Mouse (Mus musculus): Measurements from ENCODE around the gene Rapgef5. TPM values are rescaled to one million over a fixed set of nuclear protein-coding genes. Genes with fewer than 3 reads are reported as not detected.

The Rapgef5 gene
- total and polyA plus RNA-seq, 3 experiments: not detected

DNA sequence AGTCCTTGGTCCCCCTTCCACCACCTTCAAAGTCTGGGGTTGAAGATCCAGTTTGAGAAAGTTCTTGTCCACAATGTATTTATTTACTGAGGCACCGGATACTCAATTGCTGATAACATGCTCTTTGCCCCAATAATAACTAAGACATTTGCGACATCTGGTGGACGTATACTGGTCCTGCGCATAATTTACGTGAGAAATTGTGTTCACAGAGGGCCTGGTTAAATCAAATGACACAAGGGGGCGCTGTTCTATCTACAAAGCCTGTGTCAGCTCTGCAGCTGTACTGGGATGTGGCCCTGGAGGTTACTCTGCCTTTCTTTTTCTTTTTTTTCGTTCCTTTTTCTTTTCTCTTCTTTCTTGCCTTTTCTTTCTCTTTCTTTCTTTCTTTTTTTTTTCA is 248.6 kb downstream of the Rapgef5 start:
- Histone ChIP-seq H3K9me3 (replicated peaks; ENCODE audit: insufficient read depth, low read length) (no peaks in the 10 kb centered on the region), H3K27me3 (ENCODE audit: control insufficient read depth in 1 of 2, insufficient read depth in 2 of 2, low read length in 2 of 2) (no peaks in the 10 kb centered on the region), H3K79me2 (ENCODE audit: control insufficient read depth, insufficient read depth, low read length, poor library complexity) (no peaks in the 10 kb centered on the region), H3K27ac (ENCODE audit: control insufficient read depth, low read depth, low read length) (no peak overlapping the region), H3K9ac (ENCODE audit: control insufficient read depth, low read depth, low read length, poor library complexity, severe bottlenecking) (no peak overlapping the region), H3K4me1 (ENCODE audit: control insufficient read depth in 1 of 2, insufficient read depth in 2 of 2, low read length in 2 of 2) (no peaks in the 10 kb centered on the region), H3K4me3 (ENCODE audit: control insufficient read depth in 1 of 2, insufficient read depth in 1 of 2, low read depth in 2 of 2, low read length in 2 of 2) (no peak overlapping the region), H3K36me3 (ENCODE audit: control insufficient read depth in 1 of 2, insufficient read depth in 2 of 2, low read length in 2 of 2) (no peaks in the 10 kb centered on the region)
- peak; percentile 89 for DNase-seq (ENCODE audit: low read depth, low spot score)
- peak; percentile 54; the same call in 1 of the 2 replicates for TF ChIP-seq JUND (IDR thresholded peaks at IDR 0.05; ENCODE audit: low read depth, low read length)
- TF ChIP-seq TCF12 (IDR thresholded peaks at IDR 0.05; ENCODE audit: low read depth, low read length): no peak
- no peak for TF ChIP-seq USF1 (IDR thresholded peaks at IDR 0.05; ENCODE audit: low read depth, low read length)
- TF ChIP-seq MAFK (IDR thresholded peaks at IDR 0.05; ENCODE audit: borderline replicate concordance, low read depth, low read length): no peak
- TF ChIP-seq TBP (IDR thresholded peaks at IDR 0.05; ENCODE audit: low read depth, low read length): 0 out of 2 replicates have a peak, but pooled peaks have one; percentile 33
- no peak for TF ChIP-seq CHD2 (IDR thresholded peaks at IDR 0.05; ENCODE audit: low read length)
- TF ChIP-seq CTCF (IDR thresholded peaks at IDR 0.05 in 2 of 3, conservative IDR thresholded peaks at IDR 0.05 in 1 of 3; ENCODE audit: control insufficient read depth in 1 of 3, insufficient read depth in 1 of 3, low read depth in 2 of 3, low read length in 3 of 3, poor library complexity in 1 of 3, severe bottlenecking in 1 of 3): peak in 2 of 3 experiments; percentile 77 to 86; a peak in 5 of 6 replicates
- TF ChIP-seq MAX (IDR thresholded peaks at IDR 0.05; ENCODE audit: low read length): no peak
- peak; percentile 93 for TF ChIP-seq RAD21 (IDR thresholded peaks at IDR 0.05; ENCODE audit: low read depth, low read length)
- TF ChIP-seq ZNF384 (IDR thresholded peaks at IDR 0.05; ENCODE audit: low read depth, low read length): peak; percentile 18; the same call in 1 of the 2 replicates
- TF ChIP-seq KAT2A (conservative IDR thresholded peaks at IDR 0.05; ENCODE audit: low read depth, low read length): no peak
- TF ChIP-seq MXI1 (IDR thresholded peaks at IDR 0.05; ENCODE audit: low read depth, low read length): no peak
- TF ChIP-seq SMC3 (IDR thresholded peaks at IDR 0.05; ENCODE audit: low read depth, low read length): peak; percentile 96
- TF ChIP-seq GATA1 (IDR thresholded peaks at IDR 0.05; ENCODE audit: low read depth, low read length): peak; percentile 69
- no peak for TF ChIP-seq MAZ (IDR thresholded peaks at IDR 0.05; ENCODE audit: low read depth, low read length)
- TF ChIP-seq POLR2AphosphoS5 (IDR thresholded peaks at IDR 0.05; ENCODE audit: borderline replicate concordance, low read depth, low read length): no peak
- TF ChIP-seq BHLHE40 (IDR thresholded peaks at IDR 0.05; ENCODE audit: borderline replicate concordance, low read depth, low read length): no peak
- no peak for TF ChIP-seq UBTF (IDR thresholded peaks at IDR 0.05; ENCODE audit: borderline replicate concordance, insufficient read depth, low read depth, low read length)
- no peak for TF ChIP-seq POLR2A (IDR thresholded peaks at IDR 0.05; ENCODE audit: control insufficient read depth in 1 of 2, insufficient read depth in 1 of 2, low read depth in 1 of 2, low read length in 2 of 2, poor library complexity in 1 of 2)
- 0 out of 2 replicates have a peak, but pooled peaks have one; percentile 12 for TF ChIP-seq HCFC1 (IDR thresholded peaks at IDR 0.05; ENCODE audit: low read depth, low read length)
- peak; percentile 85 for TF ChIP-seq ZC3H11A (IDR thresholded peaks at IDR 0.05; ENCODE audit: low read depth, low read length)
- no peak for TF ChIP-seq ETS1 (IDR thresholded peaks at IDR 0.05; ENCODE audit: low read depth, low read length)
- TF ChIP-seq EP300 (IDR thresholded peaks at IDR 0.05; ENCODE audit: low read depth in 1 of 2, low read length in 2 of 2): no peak

Data from MEL (cell line).